ENCODE assay signal across 8 mouse cellular contexts in the genomic region with DNA sequence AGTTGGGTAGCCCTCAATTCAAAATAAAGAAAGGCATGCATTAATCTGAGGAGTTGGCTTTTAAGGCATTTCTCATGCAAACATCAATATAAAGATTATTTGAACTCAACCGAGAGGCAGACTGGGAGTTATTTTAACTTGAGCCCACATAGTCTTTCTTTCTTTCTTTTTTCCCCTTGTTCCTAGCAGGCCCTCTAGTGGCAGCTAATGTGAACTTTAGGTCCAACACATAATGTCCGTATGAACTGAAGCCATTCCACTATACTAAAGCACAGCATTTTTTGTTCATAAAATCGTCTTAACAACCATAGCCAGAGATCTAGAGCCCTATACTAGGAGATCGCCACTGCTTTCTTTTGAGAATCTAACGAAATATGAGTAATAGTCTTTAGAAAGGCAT. TPM values are rescaled to one million over a fixed set of nuclear protein-coding genes. Genes with fewer than 3 reads are reported as not detected.
DNase-seq lines count a peak whose midpoint lies in the region.

No protein-coding gene starts in this region.

- intact Hi-C loops in heart, postnatal 14 days (cut with DNase I), result loop anchor here (1.0 to 10.0 kb wide), 3 partner anchors 260 to 482 kb away; no protein-coding TSS in a partner anchor

- DNase-seq in cerebellum, adult 18-20 months, result peak; percentile 5 to 16
- DNase-seq in cerebellum, adult 9-11 months, result no peak
- DNase-seq in layer of hippocampus, adult 18-20 months (ENCODE audit: low spot score in 2 of 2), result peak; percentile 39 to 74
- no peak for DNase-seq in layer of hippocampus, postnatal 36 days
- DNase-seq in adrenal gland, postnatal 10 days, result peak; percentile 67
- DNase-seq in heart, postnatal 14 days, result peak; percentile 28 to 64
- DNase-seq in lung, postnatal 36 days, result peak; percentile 62
- no peak for DNase-seq in spleen, postnatal 14 days (ENCODE audit: low spot score in 2 of 2)

RNA-seq across cellular contexts. Expression of gene Etnppl, which starts 42.6 kb away (rescaled TPM):
- 10 to 100 TPM; 11.8 to 13.8 TPM for total RNA-seq in layer of hippocampus, adult 18-20 months (2021)
- 1 to 10 TPM; 5.6 to 5.8 TPM for total RNA-seq in layer of hippocampus, postnatal 36 days (2021)
- total RNA-seq in adrenal gland, postnatal 10 days (2021), result 1 to 10 TPM; 3.2 to 7.6 TPM
- not detected for total RNA-seq in heart, postnatal 14 days (2021)

Comparison
In these comparisons a context has a peak if more than half of its experiments do, and no peak if none do; other contexts are left out.
1. DNase-seq: peak in cerebellum, adult 18-20 months (2 of 2), layer of hippocampus, adult 18-20 months (2 of 2), adrenal gland, postnatal 10 days (single experiment), heart, postnatal 14 days (2 of 2) and lung, postnatal 36 days (single experiment); none in cerebellum, adult 9-11 months (single experiment), layer of hippocampus, postnatal 36 days (0 of 2) and spleen, postnatal 14 days (0 of 2).
2. RNA of gene Etnppl, which starts 42.6 kb away (total RNA-seq): 11.8 to 13.8 TPM in layer of hippocampus, adult 18-20 months, 3.2 to 7.6 TPM in adrenal gland, postnatal 10 days and 5.6 to 5.8 TPM in layer of hippocampus, postnatal 36 days; not detected in heart, postnatal 14 days; every median in the first group is over 4 times any median in the second.